Mouse (Mus musculus) CH12.LX (cell line): ENCODE results near the gene Hoxd1.

Experiments
- CHD1 ChIP-seq: IDR thresholded peaks from 2 replicates; pipeline ENCODE4 v1.6.1; 2012; ENCODE audit warnings: low read depth, low read length, improper control_type of control experiment, inconsistent platforms
- CHD2 ChIP-seq: IDR thresholded peaks from 2 replicates; pipeline ENCODE4 v1.6.1; 2011; ENCODE audit warnings: low read length, improper control_type of control experiment
- CTCF ChIP-seq, 2 experiments: IDR thresholded peaks in 1 of 2; conservative IDR thresholded peaks in 1 of 2; 2 replicates each; pipeline ENCODE4 v1.5.1; 2011 to 2012; ENCODE audit warnings: low read depth in 2 of 2, low read length in 2 of 2, improper control_type of control experiment in 1 of 2, inconsistent platforms in 1 of 2, mild to moderate bottlenecking in 1 of 2, moderate library complexity in 1 of 2
- E2F4 ChIP-seq: IDR thresholded peaks from 2 replicates; pipeline ENCODE4 v1.6.1; 2011; ENCODE audit warnings: low read depth, low read length, improper control_type of control experiment; ENCODE audit not compliant: insufficient replicate concordance
- EP300 ChIP-seq: IDR thresholded peaks from 2 replicates; pipeline ENCODE4 v1.6.1; 2011; ENCODE audit warnings: low read length, improper control_type of control experiment
- ETS1 ChIP-seq: conservative IDR thresholded peaks from 2 replicates; pipeline ENCODE4 v1.6.1; 2012; ENCODE audit warnings: low read depth, mild to moderate bottlenecking, inconsistent platforms, low read length, improper control_type of control experiment, moderate library complexity
- POLR2A ChIP-seq: IDR thresholded peaks from 2 replicates; pipeline ENCODE4 v1.6.1; 2011; ENCODE audit warnings: low read depth, mild to moderate bottlenecking, improper control_type of control experiment, low read length
- RAD21 ChIP-seq: IDR thresholded peaks from 2 replicates; pipeline ENCODE4 v1.6.1; 2011; ENCODE audit warnings: low read depth, mild to moderate bottlenecking, low read length, improper control_type of control experiment, moderate library complexity
- TBP ChIP-seq: conservative IDR thresholded peaks from 2 replicates; pipeline ENCODE4 v1.6.1; 2011; ENCODE audit warnings: low read depth, low read length, improper control_type of control experiment
- ZMIZ1 ChIP-seq: IDR thresholded peaks from 2 replicates; pipeline ENCODE4 v1.6.1; 2012; ENCODE audit warnings: low read depth, mild to moderate bottlenecking, inconsistent platforms, low read length, improper control_type of control experiment
- ZNF384 ChIP-seq: IDR thresholded peaks from 2 replicates; pipeline ENCODE4 v1.6.1; 2012; ENCODE audit warnings: low read depth, low read length, improper control_type of control experiment, inconsistent platforms

- TF ChIP-seq TBP (no peak), ETS1 (no peak), ZMIZ1 (no peak), EP300 (no peak), CTCF (conservative IDR thresholded peaks at IDR 0.05 in 1 of 2, IDR thresholded peaks at IDR 0.05 in 1 of 2; ENCODE audit: low read depth in 2 of 2, low read length in 2 of 2) (peak; percentile 49 to 83), CHD2 (no peak), POLR2A (peak; percentile 42; the same call in 1 of the 2 replicates), RAD21 (peak; percentile 80), CHD1 (no peak), ZNF384 (no peak), E2F4 (no peak)
Measured at GRCm38 (mm10) chr2:74715504-74716241, 47.1 kb upstream of the Hoxd1 start.
